ENCODE assay signal across 24 mouse cellular contexts in genomic region chr8:90576976-90577375, GRCm38 (mm10).
DNase-seq lines count a peak whose midpoint lies in the region; ATAC-seq and TF ChIP-seq lines count a peak whose summit lies in the region.
"Had no signal": no experiment of that assay in that cellular context is flagged by ENCODE, and none has a peak within 500 bp of the region (broad histone marks: within the 10 kb centered on the region; RNA-seq: fewer than 3 reads in every experiment).

No protein-coding gene starts in this region.

- H3K9ac ChIP-seq in hindbrain, embryonic 14.5 days, result no peak overlapping the region
- H3K9ac ChIP-seq in hindbrain, embryonic 12.5 days, result no peak overlapping the region
- H3K9ac ChIP-seq in midbrain, embryonic 13.5 days (replicated peaks), result no peak overlapping the region
- no peak overlapping the region for H3K9ac ChIP-seq in midbrain, embryonic 11.5 days (ENCODE audit: low read length)
- no peak overlapping the region for H3K9ac ChIP-seq in forebrain, postnatal 0 days
- H3K9ac ChIP-seq: heart, embryonic 15.5 days; limb, embryonic 12.5 days; liver, postnatal 0 days; neural tube, embryonic 13.5 days had no signal

- no peaks in the 10 kb centered on the region for H3K36me3 ChIP-seq in hindbrain, embryonic 14.5 days (replicated peaks; ENCODE audit: control insufficient read depth, insufficient read depth)
- H3K36me3 ChIP-seq in hindbrain, embryonic 12.5 days, result no peaks in the 10 kb centered on the region
- no peaks in the 10 kb centered on the region for H3K36me3 ChIP-seq in midbrain, embryonic 13.5 days
- H3K36me3 ChIP-seq in midbrain, embryonic 11.5 days (ENCODE audit: control insufficient read depth, insufficient read depth, low read length), result no peaks in the 10 kb centered on the region
- no peaks in the 10 kb centered on the region for H3K36me3 ChIP-seq in forebrain, postnatal 0 days (ENCODE audit: insufficient read depth)
- H3K36me3 ChIP-seq: embryonic facial prominence, embryonic 10.5 days; heart, embryonic 15.5 days; limb, embryonic 12.5 days; neural tube, embryonic 13.5 days had no signal

- 51% methylated on average over 4 of the region's 4 CpGs for WGBS in hindbrain, embryonic 14.5 days
- WGBS in hindbrain, embryonic 12.5 days, result 73% methylated on average over 4 of the region's 4 CpGs
- 64% methylated on average over 4 of the region's 4 CpGs for WGBS in midbrain, embryonic 13.5 days
- 83% methylated on average over 4 of the region's 4 CpGs for WGBS in midbrain, embryonic 11.5 days
- 16% methylated on average over 4 of the region's 4 CpGs for WGBS in forebrain, postnatal 0 days

- no peaks in the 10 kb centered on the region for H3K9me3 ChIP-seq in hindbrain, embryonic 14.5 days (ENCODE audit: control insufficient read depth, low read length)
- H3K9me3 ChIP-seq in hindbrain, embryonic 12.5 days (replicated peaks), result no peaks in the 10 kb centered on the region
- no peaks in the 10 kb centered on the region for H3K9me3 ChIP-seq in midbrain, embryonic 13.5 days
- H3K9me3 ChIP-seq in midbrain, embryonic 11.5 days (ENCODE audit: control insufficient read depth, low read length), result no peaks in the 10 kb centered on the region
- no peaks in the 10 kb centered on the region for H3K9me3 ChIP-seq in forebrain, postnatal 0 days (ENCODE audit: low read length)
- H3K9me3 ChIP-seq: embryonic facial prominence, embryonic 10.5 days; heart, embryonic 15.5 days; limb, embryonic 12.5 days; neural tube, embryonic 13.5 days had no signal

- no peak overlapping the region for H3K27ac ChIP-seq in hindbrain, embryonic 14.5 days
- H3K27ac ChIP-seq in hindbrain, embryonic 12.5 days, result no peak overlapping the region
- H3K27ac ChIP-seq in midbrain, embryonic 13.5 days, result no peak overlapping the region
- H3K27ac ChIP-seq in midbrain, embryonic 11.5 days (ENCODE audit: low read depth, low read length), result no peak overlapping the region
- H3K27ac ChIP-seq in forebrain, postnatal 0 days (ENCODE audit: low read depth, low read length), result no peak overlapping the region
- H3K27ac ChIP-seq: embryonic facial prominence, embryonic 10.5 days; heart, embryonic 15.5 days; kidney, postnatal 0 days; limb, embryonic 12.5 days; macrophage; neural tube, embryonic 13.5 days had no signal

- no peaks in the 10 kb centered on the region for H3K4me1 ChIP-seq in hindbrain, embryonic 14.5 days (replicated peaks; ENCODE audit: control insufficient read depth, insufficient read depth, low read length)
- H3K4me1 ChIP-seq in hindbrain, embryonic 12.5 days, result no peaks in the 10 kb centered on the region
- H3K4me1 ChIP-seq in midbrain, embryonic 13.5 days (replicated peaks), result peaks cover 6% of the 10 kb centered on the region
- H3K4me1 ChIP-seq in midbrain, embryonic 11.5 days (ENCODE audit: control insufficient read depth, insufficient read depth, low read length), result no peaks in the 10 kb centered on the region
- no peaks in the 10 kb centered on the region for H3K4me1 ChIP-seq in forebrain, postnatal 0 days (ENCODE audit: insufficient read depth)
- H3K4me1 ChIP-seq: embryonic facial prominence, embryonic 10.5 days; heart, embryonic 15.5 days; limb, embryonic 12.5 days; neural tube, embryonic 13.5 days had no signal

- no peak for TF ChIP-seq CTCF in forebrain, postnatal 0 days (IDR thresholded peaks at IDR 0.05; ENCODE audit: low read depth)

- H3K4me2 ChIP-seq in hindbrain, embryonic 14.5 days (replicated peaks), result no peak overlapping the region
- H3K4me2 ChIP-seq in hindbrain, embryonic 12.5 days (replicated peaks), result no peak overlapping the region
- no peak overlapping the region for H3K4me2 ChIP-seq in midbrain, embryonic 13.5 days (replicated peaks)
- H3K4me2 ChIP-seq in midbrain, embryonic 11.5 days, result no peak overlapping the region
- H3K4me2 ChIP-seq in forebrain, postnatal 0 days (ENCODE audit: low read depth), result no peak overlapping the region
- H3K4me2 ChIP-seq: heart, embryonic 15.5 days; limb, embryonic 12.5 days; liver, embryonic 11.5 days; neural tube, embryonic 13.5 days had no signal

- ATAC-seq in hindbrain, embryonic 14.5 days (ENCODE audit: low FRiP score), result peak; percentile 27; the same call in 1 of the 2 replicates
- ATAC-seq in hindbrain, embryonic 12.5 days (ENCODE audit: low FRiP score), result no peak
- ATAC-seq in midbrain, embryonic 13.5 days, result 0 out of 2 replicates have a peak, but pooled peaks have one; percentile 56
- no peak for ATAC-seq in midbrain, embryonic 11.5 days (ENCODE audit: low FRiP score)
- ATAC-seq in forebrain, postnatal 0 days, result peak; percentile 88
- ATAC-seq in erythroid progenitor cell, adult 5-6 weeks (replicated peaks; ENCODE audit: low FRiP score, poor library complexity, severe bottlenecking), result no peak
- ATAC-seq: inflammation-experienced regulatory T-cells, adult 6 months; liver, postnatal 0 days; lung, postnatal 0 days had no signal

- no peak overlapping the region for H3K4me3 ChIP-seq in hindbrain, embryonic 14.5 days (replicated peaks; ENCODE audit: low read length)
- H3K4me3 ChIP-seq in hindbrain, embryonic 12.5 days, result no peak overlapping the region
- H3K4me3 ChIP-seq in midbrain, embryonic 13.5 days (replicated peaks), result no peak overlapping the region
- no peak overlapping the region for H3K4me3 ChIP-seq in midbrain, embryonic 11.5 days (ENCODE audit: low read depth, low read length)
- H3K4me3 ChIP-seq in forebrain, postnatal 0 days (ENCODE audit: low read depth, low read length), result no peak overlapping the region
- H3K4me3 ChIP-seq: embryonic facial prominence, embryonic 10.5 days; heart, embryonic 15.5 days; limb, embryonic 12.5 days; myocyte; neural tube, embryonic 13.5 days had no signal

- no peak for DNase-seq in hindbrain, embryonic 14.5 days (ENCODE audit: low spot score)
- no peak for DNase-seq in midbrain, embryonic 11.5 days (ENCODE audit: low spot score, missing footprints)
- peak; percentile 49 for DNase-seq in brain, embryonic 18.5 days (ENCODE audit: low read depth, low spot score)
- peak; percentile 65 for DNase-seq in forebrain, postnatal 0 days
- DNase-seq: adrenal gland, postnatal 25 days; cerebellum, adult 11 months; cerebellum, adult 9-11 months; heart, postnatal 4 days; kidney, adult 18-20 months; liver, postnatal 0 days; spleen, adult 18-20 months had no signal

- H3K27me3 ChIP-seq in hindbrain, embryonic 14.5 days (ENCODE audit: control insufficient read depth, insufficient read depth, low read length), result no peaks in the 10 kb centered on the region
- no peaks in the 10 kb centered on the region; the same call in 1 of the 2 replicates for H3K27me3 ChIP-seq in hindbrain, embryonic 12.5 days
- no peaks in the 10 kb centered on the region for H3K27me3 ChIP-seq in midbrain, embryonic 13.5 days
- H3K27me3 ChIP-seq in midbrain, embryonic 11.5 days (ENCODE audit: control insufficient read depth, insufficient read depth, low read length), result no peaks in the 10 kb centered on the region
- H3K27me3 ChIP-seq in forebrain, postnatal 0 days (ENCODE audit: insufficient read depth, low read length), result no peaks in the 10 kb centered on the region
- H3K27me3 ChIP-seq: heart, embryonic 15.5 days; limb, embryonic 12.5 days; neural tube, embryonic 13.5 days had no signal

Comparison
In these comparisons a context has a peak if more than half of its experiments do, and no peak if none do; other contexts are left out.
1. ATAC-seq: peak in hindbrain, embryonic 14.5 days (single experiment), midbrain, embryonic 13.5 days (single experiment) and forebrain, postnatal 0 days (single experiment); none in hindbrain, embryonic 12.5 days (single experiment), midbrain, embryonic 11.5 days (single experiment) and erythroid progenitor cell, adult 5-6 weeks (single experiment).
2. DNase-seq: peak in brain, embryonic 18.5 days (single experiment) and forebrain, postnatal 0 days (single experiment); none in hindbrain, embryonic 14.5 days (single experiment) and midbrain, embryonic 11.5 days (single experiment).